ENCODE assay signal across 24 mouse cellular contexts in the genomic region with DNA sequence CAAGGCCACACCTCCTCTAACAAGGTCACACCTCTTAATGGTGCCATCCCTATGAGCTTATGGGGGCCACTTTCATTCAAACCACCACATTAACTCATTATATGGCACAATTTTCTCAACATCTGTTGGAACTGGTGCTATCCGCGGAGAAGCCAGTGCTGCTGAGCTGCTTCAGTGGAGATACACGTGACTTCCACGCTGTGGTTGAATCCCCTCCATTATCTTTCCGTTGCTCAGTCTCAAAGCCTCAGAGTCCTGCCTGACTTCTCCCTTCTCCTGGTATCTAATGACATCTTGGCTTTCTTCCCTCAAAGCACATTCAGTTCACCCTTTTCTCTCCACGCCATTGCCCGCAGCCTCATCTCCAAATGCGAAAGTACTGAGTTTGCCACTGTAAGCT. TPM values are rescaled to one million over a fixed set of nuclear protein-coding genes. Genes with fewer than 3 reads are reported as not detected.
DNase-seq lines count a peak whose midpoint lies in the region; ATAC-seq and TF ChIP-seq lines count a peak whose summit lies in the region.
"Had no signal": no experiment of that assay in that cellular context is flagged by ENCODE, and none has a peak within 500 bp of the region (broad histone marks: within the 10 kb centered on the region; RNA-seq: fewer than 3 reads in every experiment).

No protein-coding gene starts in this region.

- H3K4me3 ChIP-seq in intestine, postnatal 0 days (ENCODE audit: low read depth, low read length): no peak overlapping the region
- no peak overlapping the region for H3K4me3 ChIP-seq in intestine, embryonic 15.5 days (replicated peaks)
- H3K4me3 ChIP-seq in CH12.LX (replicated peaks in 1 of 3; ENCODE audit: low read depth in 2 of 3, low read length in 2 of 3, poor library complexity in 1 of 3): peak overlapping the region in 1 of 3 experiments; percentile 3
- H3K4me3 ChIP-seq in small intestine, adult 2 months (ENCODE audit: low read depth, low read length): peak overlapping the region; percentile 50
- no peak overlapping the region for H3K4me3 ChIP-seq in lung, adult 2 months (replicated peaks; ENCODE audit: extremely low read depth, low read depth, low read length)
- H3K4me3 ChIP-seq: embryonic facial prominence, embryonic 12.5 days; embryonic facial prominence, embryonic 15.5 days; gastrocnemius, adult 2 months; hindbrain, embryonic 12.5 days had no signal

- H3K9me3 ChIP-seq in intestine, postnatal 0 days (ENCODE audit: control insufficient read depth): no peaks in the 10 kb centered on the region
- H3K9me3 ChIP-seq in intestine, embryonic 15.5 days: no peaks in the 10 kb centered on the region
- peaks cover 3% of the 10 kb centered on the region for H3K9me3 ChIP-seq in CH12.LX (replicated peaks; ENCODE audit: low read length)
- H3K9me3 ChIP-seq: embryonic facial prominence, embryonic 12.5 days; embryonic facial prominence, embryonic 15.5 days; G1E; hindbrain, embryonic 12.5 days had no signal

- TF ChIP-seq CTCF in intestine, postnatal 0 days (IDR thresholded peaks at IDR 0.05; ENCODE audit: low read depth): no peak
- no peak for TF ChIP-seq CTCF in CH12.LX (conservative IDR thresholded peaks at IDR 0.05 in 1 of 2, IDR thresholded peaks at IDR 0.05 in 1 of 2; ENCODE audit: low read depth in 2 of 2, low read length in 2 of 2)
- no peak for TF ChIP-seq CTCF in small intestine, adult 2 months (IDR thresholded peaks at IDR 0.05; ENCODE audit: extremely low read depth, insufficient read length, insufficient replicate concordance, low read depth, low read length)
- TF ChIP-seq CTCF in lung, adult 2 months (IDR thresholded peaks at IDR 0.05; ENCODE audit: insufficient read depth, low read length): no peak

- H3K4me2 ChIP-seq in intestine, postnatal 0 days (replicated peaks; ENCODE audit: low read depth): peak overlapping the region; percentile 13; the same call in 1 of the 2 replicates
- no peak overlapping the region for H3K4me2 ChIP-seq in intestine, embryonic 15.5 days (replicated peaks)
- H3K4me2 ChIP-seq in CH12.LX (ENCODE audit: insufficient read depth, low read depth, poor library complexity, severe bottlenecking): peak overlapping the region; percentile 33; the same call in 1 of the 2 replicates
- H3K4me2 ChIP-seq: embryonic facial prominence, embryonic 12.5 days; embryonic facial prominence, embryonic 15.5 days; heart, embryonic 11.5 days; hindbrain, embryonic 12.5 days had no signal

- TF ChIP-seq RAD21 in CH12.LX (IDR thresholded peaks at IDR 0.05; ENCODE audit: low read depth, low read length): no peak

- in situ Hi-C loops in CH12.LX (cut with MboI; ENCODE audit: low pct_ligation_motif_present, low pct_unique_long_range_greater_than_20kb, low sequenced_read_pairs): no loop called here

- ATAC-seq in intestine, postnatal 0 days: no peak
- ATAC-seq in intestine, embryonic 15.5 days: no peak
- ATAC-seq in common myeloid progenitor, adult 5-6 weeks (replicated peaks; ENCODE audit: low read depth, poor library complexity, severe bottlenecking): peak; percentile 47
- ATAC-seq: activated CD4-positive, CD25-positive, alpha-beta regulatory T cell, adult 4 months; forebrain, embryonic 14.5 days; forebrain, postnatal 0 days; hindbrain, embryonic 16.5 days had no signal

- no peak for DNase-seq in CH12.LX (ENCODE audit: extremely low read depth)
- DNase-seq in right cerebral cortex, postnatal 4 days: no peak
- DNase-seq in lung, adult 2 months: no peak
- DNase-seq: adrenal gland, adult 8-10 months; adrenal gland, postnatal 36 days; cerebellum, adult 18-20 months; cerebellum, adult 9-10 months; cerebellum, postnatal 14 days; forebrain, postnatal 0 days; gastrocnemius, adult 2 months; gastrocnemius, postnatal 14 days; heart, adult 11 months had no signal

- H3K4me1 ChIP-seq in intestine, postnatal 0 days (replicated peaks; ENCODE audit: control insufficient read depth, insufficient read depth, low read length): 0 out of 2 replicates have a peak, but pooled peaks cover 5% of the 10 kb centered on the region
- 0 out of 2 replicates have a peak, but pooled peaks cover 3% of the 10 kb centered on the region for H3K4me1 ChIP-seq in intestine, embryonic 15.5 days (replicated peaks)
- peaks cover 3 to 37% of the 10 kb centered on the region in 2 experiments; a peak in 2 of 4 replicates for H3K4me1 ChIP-seq in CH12.LX (ENCODE audit: control insufficient read depth in 1 of 2, insufficient read depth in 2 of 2)
- H3K4me1 ChIP-seq in small intestine, adult 2 months (ENCODE audit: control insufficient read depth, insufficient read depth, insufficient read length, low read length): peaks cover 10% of the 10 kb centered on the region; the same call in 1 of the 2 replicates
- no peaks in the 10 kb centered on the region for H3K4me1 ChIP-seq in lung, adult 2 months (ENCODE audit: control insufficient read depth, insufficient read depth, low read length)
- H3K4me1 ChIP-seq: embryonic facial prominence, embryonic 12.5 days; embryonic facial prominence, embryonic 15.5 days had no signal

- no peaks in the 10 kb centered on the region for H3K27me3 ChIP-seq in intestine, postnatal 0 days (replicated peaks; ENCODE audit: control insufficient read depth, insufficient read depth, low read length)
- no peaks in the 10 kb centered on the region for H3K27me3 ChIP-seq in intestine, embryonic 15.5 days (replicated peaks)
- no peaks in the 10 kb centered on the region for H3K27me3 ChIP-seq in CH12.LX (replicated peaks)
- no peaks in the 10 kb centered on the region for H3K27me3 ChIP-seq in small intestine, adult 2 months (ENCODE audit: control insufficient read depth, insufficient read depth, low read length)
- H3K27me3 ChIP-seq: embryonic facial prominence, embryonic 12.5 days; embryonic facial prominence, embryonic 15.5 days; hindbrain, embryonic 12.5 days had no signal

- no peak overlapping the region for H3K27ac ChIP-seq in intestine, postnatal 0 days (ENCODE audit: low read depth, low read length)
- no peak overlapping the region for H3K27ac ChIP-seq in intestine, embryonic 15.5 days
- H3K27ac ChIP-seq in CH12.LX (ENCODE audit: insufficient read depth, low read depth): no peak overlapping the region
- peak overlapping the region; percentile 68; the same call in 1 of the 2 replicates for H3K27ac ChIP-seq in small intestine, adult 2 months (ENCODE audit: insufficient read depth, low read depth, low read length)
- H3K27ac ChIP-seq: embryonic facial prominence, embryonic 12.5 days; embryonic facial prominence, embryonic 15.5 days; gastrocnemius, adult 2 months; hindbrain, embryonic 12.5 days had no signal

- no peaks in the 10 kb centered on the region for H3K79me2 ChIP-seq in CH12.LX (replicated peaks; ENCODE audit: control insufficient read depth, extremely low read depth, insufficient read depth, poor library complexity, severe bottlenecking)

- H3K36me3 ChIP-seq in intestine, postnatal 0 days (ENCODE audit: control insufficient read depth, insufficient read depth): no peaks in the 10 kb centered on the region
- H3K36me3 ChIP-seq in intestine, embryonic 15.5 days: no peaks in the 10 kb centered on the region
- no peaks in the 10 kb centered on the region for H3K36me3 ChIP-seq in CH12.LX (replicated peaks in 1 of 2; ENCODE audit: control insufficient read depth in 1 of 2, insufficient read depth in 1 of 2, low read length in 1 of 2)
- no peaks in the 10 kb centered on the region for H3K36me3 ChIP-seq in small intestine, adult 2 months (ENCODE audit: control insufficient read depth, insufficient read depth, low read length)
- H3K36me3 ChIP-seq: embryonic facial prominence, embryonic 12.5 days; embryonic facial prominence, embryonic 15.5 days; G1E; hindbrain, embryonic 12.5 days had no signal

- WGBS in intestine, postnatal 0 days: 85% methylated on average over 8 of the region's 8 CpGs
- WGBS in intestine, embryonic 15.5 days: 88% methylated on average over 8 of the region's 8 CpGs
- 62% methylated on average over 8 of the region's 8 CpGs for WGBS in small intestine, adult 2 months
- 92% methylated on average over 8 of the region's 8 CpGs for WGBS in lung, adult 2 months

- no peak for TF ChIP-seq POLR2A in CH12.LX (IDR thresholded peaks at IDR 0.05; ENCODE audit: low read depth, low read length)
- no peak for TF ChIP-seq POLR2A in small intestine, adult 2 months (IDR thresholded peaks at IDR 0.05; ENCODE audit: low read depth, low read length)
- no peak for TF ChIP-seq POLR2A in lung, adult 2 months (IDR thresholded peaks at IDR 0.05; ENCODE audit: borderline replicate concordance, extremely low read depth, low read depth, low read length)

- dilution Hi-C loops in CH12.LX (cut with MboI; ENCODE audit: extremely low pct_ligation_motif_present, extremely low pct_unique_long_range_greater_than_20kb, low sequenced_read_pairs): no loop called here

- no peak for TF ChIP-seq EP300 in CH12.LX (IDR thresholded peaks at IDR 0.05; ENCODE audit: low read length)

- no peak overlapping the region for H3K9ac ChIP-seq in intestine, postnatal 0 days (ENCODE audit: low read depth, low read length)
- no peak overlapping the region for H3K9ac ChIP-seq in intestine, embryonic 15.5 days
- no peak overlapping the region for H3K9ac ChIP-seq in CH12.LX (ENCODE audit: insufficient read depth, low read depth)
- H3K9ac ChIP-seq: embryonic facial prominence, embryonic 12.5 days; embryonic facial prominence, embryonic 15.5 days; forebrain, postnatal 0 days; hindbrain, embryonic 12.5 days had no signal

TF ChIP-seq in CH12.LX, 34 proteins besides CTCF, POLR2A, EP300 and RAD21:
- no peak for TF ChIP-seq RCOR1 (conservative IDR thresholded peaks at IDR 0.05; ENCODE audit: low read depth, low read length)
- TF ChIP-seq BHLHE40 (IDR thresholded peaks at IDR 0.05; ENCODE audit: low read depth, low read length): peak; percentile 56

RNA-seq across cellular contexts. Expression of gene Acp6, which starts 38.0 kb away (rescaled TPM):
- polyA plus RNA-seq in intestine, postnatal 0 days (2015; fragmentation: Nextera tagmentation; extraction: Ambion mirVana): 33.1 and 37.5 TPM in 2 replicates
- 49.7 and 50.1 TPM in 2 replicates for polyA plus RNA-seq in intestine, embryonic 15.5 days (2015; fragmentation: Nextera tagmentation; extraction: Ambion mirVana)
- total RNA-seq in CH12.LX (2012; rRNA removed): 7.5 and 12.5 TPM in 2 replicates
- total RNA-seq in CH12.LX (2014; rRNA removed): 12.1 and 12.2 TPM in 2 replicates
- polyA plus RNA-seq in CH12.LX (2012; ENCODE audit: insufficient read length, low read depth): 10.3 and 10.8 TPM in 2 replicates
- total RNA-seq in common myeloid progenitor, adult 5-6 weeks (2017): 26.3 and 27.3 TPM in 2 replicates
- polyA plus RNA-seq in small intestine, adult 2 months (2012; rRNA removed): 22.2 and 48.4 TPM in 2 replicates
- polyA plus RNA-seq in lung, adult 2 months (2012; rRNA removed): 23.4 and 27.8 TPM in 2 replicates
